Mouse (Mus musculus) retina, postnatal 7 days (tissue): ENCODE measurements at regions not wholly inside any gene's neighbourhood (a gene's known extent, or its start where the extent isn't known, plus 50 kb on each side); places are given as distances from the start of the nearest gene placed in this dataset.
"Not testable (repeated sequence)": the region's sequence is repeated elsewhere in the genome, so short reads cannot be mapped to it uniquely, and the experiment has no call there.

Experiments used
- DNase-seq: peaks from one replicate; pipeline ENCODE4 v3.0.0-alpha.2; 2012; ENCODE audit warnings: low read depth, low spot score

DNA sequence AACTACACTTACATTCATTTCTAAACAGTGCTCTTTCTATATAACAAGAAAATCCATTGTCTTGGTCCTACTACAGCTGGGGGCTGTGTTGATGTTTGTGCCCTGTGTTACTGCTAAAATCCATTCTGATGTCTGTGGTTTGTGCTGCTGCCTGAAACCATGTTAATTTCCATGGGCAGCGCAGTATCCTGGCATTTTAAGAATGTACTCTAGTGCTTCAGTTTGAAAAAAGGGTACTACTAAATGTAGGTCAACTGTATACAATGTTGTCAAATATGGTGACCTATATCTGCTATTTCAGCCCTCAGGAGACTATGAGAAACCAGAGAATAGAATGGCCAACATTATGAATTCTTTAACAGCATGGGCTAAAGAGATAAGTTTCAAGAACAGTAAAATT, 1052.2 kb downstream of the Hace1 start:
- DNase-seq: no peak

DNA sequence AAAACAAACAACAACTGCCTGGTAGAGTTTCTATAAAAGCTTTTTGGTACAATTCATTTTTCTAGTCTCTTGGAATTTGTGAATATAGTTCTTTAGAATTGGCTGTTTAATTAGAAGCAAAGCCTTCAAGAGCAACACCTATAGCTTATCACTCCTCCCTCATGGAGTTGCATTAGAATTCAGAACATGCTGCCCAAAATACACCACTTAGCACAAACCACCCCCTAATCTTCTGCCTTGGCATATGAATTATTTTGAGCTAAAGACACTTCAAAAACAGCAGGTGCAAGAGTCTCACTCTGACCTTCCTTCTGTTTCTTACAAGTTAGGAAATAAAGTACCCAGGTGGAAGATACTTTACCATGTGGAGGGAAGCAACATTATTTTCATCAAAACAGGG, 1085.4 kb downstream of the Hace1 start:
- DNase-seq: no peak

DNA sequence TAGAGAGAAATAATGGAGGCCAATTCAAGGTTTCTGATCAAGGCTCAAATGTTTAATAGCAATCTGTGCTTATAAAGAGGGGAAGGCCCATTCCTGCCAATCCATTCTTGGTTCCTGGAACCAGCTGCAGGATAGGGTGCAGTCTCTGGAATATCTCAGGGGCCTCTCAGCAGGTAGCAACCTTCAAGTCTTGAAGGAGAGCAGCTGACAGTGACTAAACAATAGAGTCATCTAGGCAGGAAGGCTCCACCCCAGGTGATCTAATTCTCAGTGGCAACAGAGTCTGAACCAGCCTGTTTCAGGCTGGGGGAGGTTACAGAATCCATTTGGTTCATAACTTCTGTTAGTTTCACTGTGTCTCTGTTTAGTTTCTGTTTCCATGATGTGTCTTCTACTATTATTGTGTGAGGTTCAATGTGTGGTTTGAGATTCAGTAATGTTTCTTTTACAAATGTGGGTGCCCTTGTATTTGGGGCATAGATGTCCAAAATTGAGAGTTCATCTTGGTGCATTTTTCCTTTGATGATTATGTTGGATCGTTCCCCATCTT, 1112.3 kb downstream of the Hace1 start:
- not testable (repeated sequence) for DNase-seq

DNA sequence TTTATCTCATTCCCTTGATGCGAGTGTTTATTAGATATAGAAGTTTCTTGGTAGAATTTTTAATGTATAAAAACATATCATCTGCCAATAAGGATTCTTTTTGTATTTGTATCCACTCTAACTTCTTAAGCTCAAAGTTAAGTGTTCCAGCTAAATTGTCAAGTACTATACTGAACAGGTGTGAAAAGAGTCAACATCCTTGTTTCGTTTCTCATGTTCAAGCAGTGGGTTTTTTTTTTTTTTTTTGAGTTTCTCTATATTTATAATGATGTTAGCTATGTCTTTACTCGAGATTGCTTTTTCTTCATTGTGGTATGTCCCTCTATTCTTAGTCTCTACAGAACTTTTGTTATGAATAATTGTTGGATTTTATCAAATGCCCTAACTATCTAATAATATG, 1115.0 kb downstream of the Hace1 start:
- no peak for DNase-seq

DNA sequence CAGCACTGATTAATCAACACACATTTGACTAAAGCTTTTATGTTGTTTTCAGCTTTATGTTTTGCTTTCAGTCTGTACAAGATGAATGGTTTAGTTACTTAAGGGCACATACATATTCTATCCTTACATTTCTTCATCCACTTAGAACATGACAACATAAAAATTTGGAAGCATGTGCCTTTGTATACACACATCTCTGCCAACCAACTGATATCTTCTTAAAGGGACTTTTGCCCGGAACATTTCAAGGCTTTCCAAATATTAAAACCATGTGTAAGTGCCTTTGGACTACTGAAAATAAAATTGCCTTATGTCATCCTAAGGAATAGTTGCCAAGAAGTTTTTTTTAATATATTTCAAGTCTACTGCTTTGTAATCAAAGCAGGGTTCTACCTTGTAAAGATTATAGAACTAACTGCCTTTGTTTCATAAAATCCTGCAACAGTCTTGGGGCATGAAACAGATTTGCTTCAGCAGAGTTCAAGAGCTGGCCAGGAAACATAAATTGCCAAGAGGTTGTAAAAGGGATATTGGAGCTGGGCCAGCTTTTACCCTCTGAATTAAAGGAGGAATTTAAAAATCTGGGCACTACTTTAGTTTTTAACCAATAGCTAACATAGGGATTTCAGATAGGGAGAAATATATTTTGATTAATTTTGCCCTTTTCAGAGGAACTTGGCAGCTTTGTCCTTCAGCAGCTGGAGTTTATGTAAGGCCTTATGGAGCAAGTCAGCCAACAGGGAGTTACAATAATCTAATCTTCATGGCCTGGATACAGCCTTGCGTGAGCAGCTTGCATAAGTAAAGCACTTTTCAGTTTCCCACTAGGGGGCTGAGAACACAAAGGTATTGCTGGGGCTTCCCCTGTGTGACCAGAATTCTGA, 1120.0 kb downstream of the Hace1 start:
- peak; percentile 6 for DNase-seq

DNA sequence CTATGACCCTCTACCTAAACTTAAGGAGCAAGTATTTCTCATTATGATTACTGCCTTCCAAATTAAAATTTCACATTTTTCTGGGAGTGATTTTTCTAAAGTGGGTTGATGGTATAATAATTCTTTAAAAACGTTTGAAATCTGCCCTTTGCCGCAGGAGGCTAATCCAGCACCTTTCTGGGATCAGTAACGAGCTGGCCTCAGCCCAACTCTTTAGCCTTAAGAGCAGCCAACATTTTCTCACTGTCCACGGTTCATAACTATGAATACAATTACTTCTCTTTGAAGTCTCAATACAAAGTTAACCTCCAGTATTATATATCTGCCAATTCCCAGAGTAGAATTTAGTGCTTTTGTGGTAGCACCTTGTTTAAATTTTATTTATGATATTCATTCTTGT, 1123.6 kb downstream of the Hace1 start:
- no peak for DNase-seq

DNA sequence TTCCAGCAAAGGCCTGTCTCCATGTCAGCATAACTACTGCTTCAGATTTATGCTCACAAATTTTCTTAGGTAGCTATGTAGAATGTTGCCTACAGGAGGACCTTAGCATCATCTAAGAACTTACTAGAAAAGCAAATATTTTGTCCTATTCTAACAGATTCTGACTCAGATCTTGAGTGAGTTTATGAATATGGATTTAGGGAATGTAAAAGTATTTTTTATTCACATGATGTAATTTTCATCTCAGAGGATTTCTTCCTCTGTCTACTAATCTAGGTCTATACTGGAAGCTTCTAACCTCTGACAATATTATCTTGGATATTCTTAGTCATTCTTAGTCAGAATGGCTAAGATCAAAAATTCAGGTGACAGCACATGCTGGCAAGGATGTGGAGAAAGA, 1130.4 kb downstream of the Hace1 start:
- DNase-seq: not testable (repeated sequence)

DNA sequence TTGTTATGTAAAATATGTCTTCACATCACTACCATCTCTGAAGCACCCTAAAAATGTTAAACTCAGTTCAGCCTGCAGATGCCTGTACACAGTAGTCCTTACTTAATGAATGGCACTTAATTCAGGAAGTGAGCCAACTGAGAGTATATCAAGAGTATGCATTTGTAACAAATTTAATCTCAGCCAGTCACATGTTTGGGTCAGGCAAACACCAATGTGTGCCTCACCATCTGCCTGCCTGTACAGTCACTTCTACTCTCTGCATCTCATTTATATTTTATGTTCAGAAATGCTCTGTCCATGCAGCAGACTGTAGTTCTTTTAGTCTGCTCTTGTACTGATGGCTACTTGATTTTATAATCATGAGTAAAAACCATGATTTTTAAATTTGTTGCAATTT, 1135.1 kb downstream of the Hace1 start:
- no peak for DNase-seq

DNA sequence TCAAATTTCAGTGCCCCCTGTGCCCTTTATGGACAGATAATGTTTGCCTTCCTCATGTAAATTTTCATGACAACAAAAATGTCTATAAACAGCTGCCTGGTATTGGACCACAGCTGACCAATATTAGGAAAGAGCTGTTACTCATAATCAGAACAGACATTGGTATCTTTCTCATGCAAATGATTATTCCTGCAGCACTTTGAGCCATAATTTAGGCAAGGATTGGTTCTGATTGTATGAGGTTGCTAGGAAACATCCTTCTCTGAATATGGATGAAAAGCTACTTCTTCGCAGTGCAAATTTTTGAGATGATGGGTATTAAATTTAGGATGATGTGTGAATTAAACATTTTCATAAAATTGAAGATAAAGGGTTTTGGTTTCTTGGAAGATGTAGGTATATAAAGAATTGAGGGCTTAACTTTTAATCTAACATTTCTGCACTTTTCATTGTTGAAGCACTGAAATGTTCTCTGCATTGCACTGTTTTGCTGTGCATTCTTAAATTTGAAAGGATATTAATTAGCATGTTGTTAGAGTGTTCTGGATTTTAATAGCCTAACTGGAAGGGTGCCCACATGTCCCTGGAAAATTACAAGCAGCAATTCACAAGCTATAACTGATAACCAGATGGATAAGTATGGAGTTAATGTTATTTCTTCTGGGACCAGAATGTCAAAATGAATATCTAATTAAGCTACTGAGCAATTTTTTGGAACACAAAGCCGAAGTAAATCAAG, 1140.9 kb downstream of the Hace1 start:
- no peak for DNase-seq

DNA sequence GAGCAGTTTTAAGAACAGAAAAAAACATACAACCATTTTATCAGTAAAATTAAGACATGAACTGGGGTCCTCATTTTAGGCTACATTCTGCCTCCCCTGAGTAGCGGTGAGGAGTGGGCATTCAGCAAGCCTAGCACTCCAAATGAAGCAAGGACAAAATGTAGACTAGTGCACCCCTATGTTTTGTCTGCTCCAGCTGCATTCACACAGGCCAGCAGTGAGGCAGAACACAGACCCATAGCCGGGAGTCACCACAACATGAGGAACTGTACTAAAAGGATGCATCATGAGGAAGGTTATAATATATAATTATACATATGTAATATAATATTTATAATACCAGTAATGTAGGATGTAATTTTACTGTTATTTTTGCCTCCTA, 1141.5 kb downstream of the Hace1 start:
- DNase-seq: no peak

DNA sequence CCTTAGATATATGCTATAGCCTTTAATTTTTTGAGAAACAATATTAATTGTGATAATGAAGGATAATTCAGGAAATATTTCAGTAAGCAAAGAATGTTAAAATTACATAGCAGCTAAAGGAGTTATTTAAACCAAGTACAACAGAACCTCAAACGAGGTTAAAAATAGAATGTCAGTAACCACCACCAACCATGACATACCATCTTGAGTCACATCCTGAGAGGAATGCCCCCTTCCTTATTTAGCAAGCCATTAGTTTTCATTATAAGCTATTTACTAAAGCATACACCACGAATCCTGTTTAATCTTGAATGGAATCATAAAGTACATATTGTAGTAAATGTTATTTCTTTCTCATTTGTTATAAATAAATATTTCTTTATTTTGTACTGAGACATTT, 1146.0 kb downstream of the Hace1 start:
- no peak for DNase-seq

DNA sequence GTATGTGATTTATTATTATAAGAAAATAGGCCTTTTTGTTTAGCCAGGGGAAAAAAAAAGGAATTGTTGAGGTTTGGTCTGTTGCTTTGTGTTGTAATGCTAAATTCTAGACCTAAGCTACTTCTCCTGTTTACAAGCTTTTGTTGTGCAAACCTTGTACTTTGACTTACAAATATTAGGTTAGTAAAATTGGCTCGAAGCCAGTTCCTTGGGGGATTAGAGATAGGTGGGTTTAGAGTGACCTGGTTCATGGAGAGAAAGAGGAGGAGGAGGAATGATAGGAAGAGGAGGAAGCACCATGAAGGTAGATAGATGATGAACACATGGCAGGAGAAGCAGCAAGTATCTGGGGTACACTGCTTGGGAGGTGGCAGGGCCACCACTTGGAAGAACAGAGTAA, 1153.0 kb downstream of the Hace1 start:
- no peak for DNase-seq

DNA sequence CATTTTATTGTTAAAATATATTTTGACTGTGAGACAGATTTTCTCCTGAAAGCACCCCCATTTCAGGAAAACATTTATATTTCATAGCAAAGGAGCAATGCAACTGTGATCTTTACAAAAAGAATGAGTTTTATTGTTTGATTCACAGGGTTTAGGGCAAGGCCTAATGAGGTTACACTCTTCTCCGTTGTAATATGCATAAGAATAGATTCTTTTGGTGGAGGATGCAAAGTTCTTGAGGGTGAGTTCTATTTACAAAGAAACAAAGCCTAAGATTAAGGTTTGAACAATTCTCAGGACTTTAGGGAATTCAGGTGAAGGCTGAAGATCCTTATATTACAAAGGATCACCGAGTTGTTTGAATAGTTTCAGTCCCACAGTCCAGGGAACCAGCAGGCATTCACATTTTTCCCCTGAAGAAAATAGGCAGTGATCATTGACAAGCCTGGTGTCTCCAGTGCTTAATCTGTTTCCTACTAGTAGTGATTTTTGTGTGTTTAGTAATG, 1156.2 kb downstream of the Hace1 start:
- DNase-seq: no peak

DNA sequence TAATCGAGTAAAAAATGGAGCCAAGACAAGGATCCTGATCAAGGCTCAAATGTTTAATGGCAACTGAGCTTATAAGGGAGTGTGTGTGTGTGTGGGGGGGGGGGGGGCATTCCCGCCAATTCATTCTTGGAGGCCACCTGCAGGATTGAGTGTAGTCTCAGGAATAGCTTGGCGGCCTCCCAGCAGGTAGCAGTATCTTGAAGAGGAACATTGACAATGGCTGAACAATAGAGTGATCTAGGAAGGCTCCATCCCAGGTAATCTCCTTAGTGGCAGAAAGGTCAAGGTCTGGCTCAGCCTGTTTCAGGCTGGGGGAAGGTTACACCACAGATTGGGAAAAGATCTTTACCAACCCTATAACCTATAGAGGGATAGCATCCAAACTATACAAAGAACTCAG, 1163.5 kb downstream of the Hace1 start:
- no peak for DNase-seq

DNA sequence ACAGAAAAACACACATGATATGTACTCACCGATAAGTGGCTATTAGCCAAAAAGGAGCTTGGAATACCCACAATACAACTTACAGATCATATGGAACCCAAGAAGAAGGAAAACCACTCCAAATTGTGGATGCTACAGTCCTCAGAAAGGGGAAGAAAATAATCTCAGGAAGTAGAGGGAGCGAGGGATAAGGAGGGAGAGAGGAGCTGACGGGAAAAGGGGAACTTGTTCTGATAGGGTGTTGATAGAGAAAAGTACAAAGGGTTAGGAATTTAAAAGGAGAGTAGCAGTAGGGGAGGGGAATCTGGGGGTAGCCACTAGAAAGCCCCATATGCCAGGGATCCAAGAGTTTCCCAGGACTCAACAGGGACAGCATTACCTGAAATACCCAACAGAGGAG, 1164.5 kb downstream of the Hace1 start:
- DNase-seq: no peak

DNA sequence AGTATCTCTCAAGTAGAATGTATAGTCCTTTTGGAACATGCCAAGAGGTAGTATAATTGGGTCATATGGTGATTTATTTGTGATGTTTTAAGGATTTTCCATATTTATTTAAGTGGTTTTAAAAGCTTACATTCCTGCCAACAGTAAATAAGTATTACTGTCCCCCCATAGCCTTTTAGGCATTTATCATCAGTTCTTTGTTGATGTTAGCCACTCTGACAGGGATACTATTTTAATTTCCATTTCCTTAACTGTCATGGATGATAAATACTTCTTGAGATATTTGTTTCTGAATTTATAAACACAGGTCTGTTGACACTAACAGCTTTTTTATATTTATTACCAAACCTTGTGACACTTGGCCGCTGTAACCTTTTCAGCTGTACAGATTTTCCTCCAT, 1183.3 kb downstream of the Hace1 start:
- DNase-seq: no peak

DNA sequence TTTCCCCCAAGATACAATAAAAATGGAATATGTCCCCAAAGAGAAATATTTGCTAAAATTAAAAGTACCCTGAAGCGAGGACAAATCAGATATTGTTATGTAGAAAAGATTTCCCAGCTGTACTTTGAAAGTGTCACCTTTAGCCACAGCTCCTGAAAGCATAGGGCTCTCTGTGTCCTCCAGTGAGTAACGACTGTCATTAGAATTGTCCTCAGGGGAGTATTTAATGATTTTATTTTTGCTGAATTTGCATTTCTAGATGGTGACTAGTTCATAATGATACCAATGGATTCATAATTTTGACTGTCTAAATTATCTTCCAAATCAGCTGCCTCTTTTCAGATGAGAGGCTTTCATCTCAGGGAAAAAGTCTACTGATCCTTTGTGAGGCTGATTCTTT, 1201.1 kb downstream of the Hace1 start:
- DNase-seq: no peak

DNA sequence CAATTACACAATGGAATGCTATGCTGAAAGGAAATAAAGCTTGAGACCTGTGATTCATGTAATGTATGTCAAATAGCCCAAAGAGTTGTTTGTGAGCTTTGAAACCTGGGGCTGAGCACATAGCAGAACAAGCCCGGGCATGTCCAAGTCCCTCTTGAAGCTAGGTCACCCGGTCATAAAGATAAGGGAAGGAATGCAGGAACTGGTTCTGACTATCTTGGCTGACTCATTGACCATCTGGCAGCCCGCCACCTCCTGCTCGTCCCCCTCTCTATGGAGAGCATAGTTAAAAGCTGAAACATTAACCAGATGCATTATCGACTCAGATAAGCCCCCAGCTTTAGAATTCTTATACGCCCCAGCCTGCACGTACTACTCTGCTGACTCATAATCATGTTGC, 1208.1 kb downstream of the Hace1 start:
- not testable (repeated sequence) for DNase-seq

DNA sequence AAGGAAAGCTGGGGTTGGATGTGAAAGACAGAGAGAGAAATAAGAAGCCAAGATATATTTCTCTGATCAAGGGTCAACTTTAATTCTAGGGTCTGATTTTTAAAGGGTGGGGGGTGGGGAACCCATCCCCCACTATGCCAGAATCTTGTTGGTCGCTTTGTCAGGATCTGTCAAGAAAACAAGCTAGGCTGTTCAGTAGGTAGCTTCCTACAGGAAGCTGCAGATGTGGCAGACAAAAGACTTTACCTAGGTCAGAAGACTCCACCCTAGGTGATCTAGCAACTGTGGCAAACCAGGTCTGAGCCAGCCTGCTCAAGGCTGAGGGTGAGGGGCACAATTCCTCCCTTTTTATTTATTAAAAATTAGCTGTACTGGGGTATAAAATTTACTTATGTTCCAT, 1236.6 kb downstream of the Hace1 start:
- DNase-seq: no peak

DNA sequence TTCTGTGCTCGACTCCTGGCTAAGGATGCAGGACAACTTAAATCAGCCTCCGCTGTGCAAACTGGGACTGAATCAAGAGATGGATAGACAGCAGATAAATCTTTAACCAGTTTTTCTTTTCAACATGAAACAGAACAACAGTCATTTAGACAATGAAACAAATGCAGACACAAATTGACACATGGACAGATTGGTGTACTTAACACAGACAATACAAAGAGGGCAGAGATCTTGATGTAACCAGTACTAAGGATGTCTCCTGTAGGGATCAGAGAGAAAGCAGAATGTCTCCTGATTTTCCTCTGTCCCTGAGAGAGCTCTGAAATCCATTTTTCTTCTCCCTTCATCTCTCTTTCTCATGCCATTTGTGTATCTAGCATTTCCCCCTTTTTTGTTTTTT, 1241.5 kb downstream of the Hace1 start:
- no peak for DNase-seq

DNA sequence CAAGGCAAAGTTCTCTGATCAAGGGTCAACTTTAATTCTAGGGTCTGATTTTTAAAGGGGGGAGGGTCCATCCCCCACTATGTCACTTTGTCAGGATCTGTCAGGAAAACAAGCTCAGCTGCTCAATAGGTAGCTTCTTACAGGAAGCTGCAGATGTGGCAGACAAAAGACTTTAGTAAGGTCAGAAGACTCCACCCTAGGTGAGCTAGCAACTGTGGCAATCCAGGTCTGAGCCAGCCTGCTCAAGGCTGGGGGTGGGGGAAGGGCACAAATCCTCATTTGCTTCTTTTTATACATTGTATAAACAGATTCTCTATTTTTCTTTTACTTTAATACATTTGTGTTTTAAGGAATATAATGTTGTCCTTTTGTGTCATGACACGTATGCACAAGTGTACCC, 1242.3 kb downstream of the Hace1 start:
- DNase-seq: no peak

DNA sequence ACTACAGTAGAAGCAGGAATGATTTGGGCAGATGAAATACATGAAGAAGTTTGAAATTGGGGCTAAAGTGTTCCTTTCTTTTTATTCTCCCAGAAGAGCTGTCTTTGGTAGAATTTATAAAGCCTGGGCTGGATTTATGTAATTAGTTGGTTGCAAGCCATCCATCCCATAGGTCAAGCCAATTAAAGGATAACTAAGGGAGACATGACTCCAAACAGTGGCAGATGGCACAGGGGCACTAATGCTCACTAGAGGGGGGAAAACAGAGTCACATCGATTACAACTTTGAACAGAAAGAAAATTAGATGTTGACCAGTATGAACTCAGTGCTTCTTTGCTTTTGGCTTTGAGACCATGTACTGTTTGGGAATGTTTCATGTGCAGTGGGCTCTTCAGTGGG, 1246.2 kb downstream of the Hace1 start:
- DNase-seq: peak; percentile 23

DNA sequence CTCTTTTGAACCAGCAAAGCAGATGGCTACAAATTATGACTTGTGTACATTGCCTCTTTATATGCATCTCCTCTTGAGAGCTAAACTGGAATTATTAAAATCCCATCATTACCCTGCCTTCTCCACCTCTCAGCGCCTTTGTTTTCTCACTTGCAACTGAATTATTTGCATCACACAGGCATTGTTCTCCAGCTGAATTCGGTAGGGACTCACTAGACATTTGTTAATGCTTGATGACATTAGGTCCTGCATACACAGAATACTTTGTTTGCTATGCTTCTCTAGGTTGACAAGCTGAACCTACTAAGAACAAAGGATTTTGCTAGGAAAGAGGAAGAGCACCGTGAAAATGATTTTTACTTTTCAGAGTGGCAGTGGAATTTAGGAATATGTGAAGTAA, 1248.4 kb downstream of the Hace1 start:
- DNase-seq: no peak
